Mouse (Mus musculus) cerebellum, postnatal 14 days (tissue): ENCODE measurements around the gene Olfr461.
A peak's percentile ranks its signal among the peaks of the same experiment; 100 is the strongest.

ENCODE experiments used
- DNase-seq, 2 experiments: peaks; one replicate each; pipeline ENCODE4 v3.0.0; 2021; ENCODE audit warnings: mixed read lengths in 2 of 2

The Olfr461 gene

GRCm38 (mm10) chr6:40554950-40555349 is at the start of gene Olfr461:
Gene Olfr461 (minus strand): TSS chr6:40555050.
- DNase-seq, result no peak

- DNase-seq, result peak in 1 of 2 experiments; percentile 19
Measured at GRCm38 (mm10) chr6:40598546-40598945, 43.7 kb upstream of the Olfr461 start.

- DNase-seq, result no peak
Measured at GRCm38 (mm10) chr6:40594804-40595550, 40.1 kb upstream of the Olfr461 start.

- no peak for DNase-seq
Measured at GRCm38 (mm10) chr6:40588346-40588745, 33.5 kb upstream of the Olfr461 start.

- no peak for DNase-seq
Measured at GRCm38 (mm10) chr6:40585645-40586044, 30.8 kb upstream of the Olfr461 start, which contains the start of gene Clec5a. Gene Clec5a (minus strand): TSS chr6:40585821.

- peak in 1 of 2 experiments; percentile 1 for DNase-seq
Measured at GRCm38 (mm10) chr6:40584336-40584735, 29.5 kb upstream of the Olfr461 start.

GRCm38 (mm10) chr6:40576305-40576704 is 21.5 kb upstream of the Olfr461 start:
- no peak for DNase-seq

GRCm38 (mm10) chr6:40573618-40574017 is 18.8 kb upstream of the Olfr461 start:
- no peak for DNase-seq

- no peak for DNase-seq
Measured at GRCm38 (mm10) chr6:40569187-40569586, 14.3 kb upstream of the Olfr461 start, which contains the start of gene Olfr460. Gene Olfr460 (plus strand): TSS chr6:40569487.

GRCm38 (mm10) chr6:40544690-40545089 is 10.2 kb downstream of the Olfr461 start:
- DNase-seq, result no peak

- DNase-seq, result no peak
Measured at GRCm38 (mm10) chr6:40519408-40519807, 35.4 kb downstream of the Olfr461 start, which contains the start of gene Prss37. Gene Prss37 (minus strand): TSS chr6:40519508.

GRCm38 (mm10) chr6:40493229-40493628 is 61.6 kb downstream of the Olfr461 start, which contains the start of gene Tas2r108:
Gene Tas2r108 (plus strand): TSS chr6:40493529.
- no peak for DNase-seq
